Mouse (Mus musculus): ENCODE measurements around the gene Ppp2r5b.

The Ppp2r5b gene

DNA sequence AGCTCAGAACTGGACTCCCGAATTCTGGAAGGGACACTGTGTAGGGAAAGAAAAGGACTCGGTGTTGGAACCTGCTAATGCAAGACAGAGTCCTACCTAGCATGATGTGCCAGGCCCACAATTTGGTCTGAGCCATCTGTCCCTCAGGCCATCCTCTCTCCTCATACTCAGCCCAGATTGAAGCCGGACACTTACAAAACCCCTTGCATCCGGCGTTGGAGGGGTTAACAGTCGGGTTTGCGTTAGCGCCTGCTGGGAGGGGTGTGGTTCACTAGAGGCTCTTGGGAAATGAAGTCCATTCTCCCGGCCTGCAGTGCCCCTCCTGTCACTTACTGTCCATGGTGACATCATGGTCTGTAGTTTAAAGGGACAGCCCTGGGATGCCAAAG, 375 bp upstream of the Ppp2r5b start:
- WGBS, result under 1% methylated on average over 9 of the region's 9 CpGs

DNA sequence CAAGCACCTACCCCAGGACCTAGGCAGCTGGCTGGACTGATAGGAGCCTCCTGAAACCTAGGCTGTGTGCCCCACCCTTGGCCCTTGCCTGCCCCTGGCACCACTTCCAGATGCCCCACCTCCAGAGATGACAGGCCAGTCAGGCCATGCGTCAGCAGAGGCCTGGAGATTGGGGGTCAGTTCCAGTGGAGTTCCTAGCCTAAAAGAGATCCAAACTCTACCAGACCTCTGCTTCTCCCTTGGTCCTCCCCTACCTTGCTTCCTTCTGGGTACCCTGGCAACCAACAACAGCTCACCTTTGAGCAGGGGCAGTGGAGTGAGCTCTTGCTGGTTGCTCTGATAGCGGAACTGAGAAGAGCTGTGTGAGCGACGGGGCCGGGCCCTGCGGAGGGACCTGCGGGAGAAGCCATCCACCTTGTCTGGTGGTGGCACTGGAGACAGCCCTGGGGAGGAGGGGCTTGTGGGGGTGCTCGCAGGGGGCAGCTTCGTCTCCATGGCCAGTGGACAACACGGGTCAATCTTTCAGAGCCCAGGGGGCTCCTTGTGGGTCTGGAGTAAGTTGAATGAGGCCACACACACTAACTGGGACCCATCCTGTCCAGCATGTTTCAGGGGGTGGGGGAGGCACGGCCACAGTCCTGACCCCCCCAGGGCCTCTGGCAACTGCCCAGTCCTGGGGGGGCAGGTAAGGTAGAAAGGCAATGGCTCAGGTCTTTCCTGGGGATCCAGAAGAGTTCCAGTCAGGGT, 1.2 kb downstream of the Ppp2r5b start:
- 64% methylated on average over 11 of the region's 11 CpGs for WGBS

DNA sequence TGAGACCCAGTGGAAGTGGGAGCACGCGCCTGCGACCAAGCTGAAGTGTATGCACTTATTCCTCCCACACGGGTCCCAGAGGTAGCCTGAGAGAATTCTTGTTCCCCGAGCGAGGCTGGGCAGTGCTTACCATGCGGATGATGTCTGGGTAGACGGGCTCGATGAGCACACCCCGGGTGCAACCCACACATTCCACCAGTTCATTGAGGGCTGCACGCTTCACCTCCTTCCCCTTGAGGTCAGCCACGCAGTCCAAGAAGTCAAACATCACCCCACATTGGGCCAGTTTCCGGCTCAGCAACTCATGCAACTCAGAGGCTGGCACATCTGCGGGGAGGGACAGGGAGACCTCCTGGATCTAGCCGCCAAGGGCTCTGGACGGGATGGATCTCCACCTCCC, 2.0 kb downstream of the Ppp2r5b start:
- 86% methylated on average over 16 of the region's 16 CpGs for WGBS

DNA sequence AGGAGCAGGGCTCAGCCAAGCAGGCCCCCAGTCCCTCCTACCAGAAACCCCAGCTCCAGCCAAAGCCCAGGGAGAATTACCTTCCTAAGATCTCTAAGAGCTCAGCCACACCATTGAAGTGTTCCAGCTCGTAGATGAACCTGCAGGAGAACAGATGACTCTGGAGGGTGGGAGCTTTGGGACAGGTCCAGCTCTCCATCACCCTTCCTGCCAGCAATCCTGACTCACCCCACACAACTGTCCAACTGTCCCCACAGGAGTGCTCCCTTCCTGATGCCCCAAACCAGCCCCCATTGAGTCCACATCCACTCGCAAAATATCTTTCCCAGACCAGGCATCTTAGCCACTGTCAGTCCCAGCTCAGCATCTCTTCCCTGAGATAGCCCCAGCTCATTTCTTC, 4.6 kb downstream of the Ppp2r5b start:
- 68% methylated on average over 2 of the region's 2 CpGs for WGBS

DNA sequence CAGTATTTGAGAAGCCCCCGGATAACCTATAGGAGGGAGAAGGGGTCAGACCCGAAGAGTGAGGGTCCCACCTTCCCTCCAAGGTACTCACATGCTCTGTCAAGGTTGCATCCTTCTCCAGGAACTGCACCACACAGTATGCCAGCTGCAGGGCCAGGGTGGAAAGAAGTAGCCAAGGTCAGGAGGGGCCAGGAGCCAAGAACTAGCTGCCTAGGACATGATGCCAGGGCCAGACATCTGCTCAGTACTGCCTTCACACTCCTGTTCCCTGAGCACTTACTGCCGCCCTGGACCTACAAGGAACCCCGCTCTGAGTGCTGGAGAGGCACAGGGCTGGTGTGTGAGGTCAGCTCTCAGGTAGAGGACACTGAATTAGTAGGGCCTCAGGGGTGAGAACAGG, 5.3 kb downstream of the Ppp2r5b start:
- WGBS, result 87% methylated on average over 4 of the region's 4 CpGs

DNA sequence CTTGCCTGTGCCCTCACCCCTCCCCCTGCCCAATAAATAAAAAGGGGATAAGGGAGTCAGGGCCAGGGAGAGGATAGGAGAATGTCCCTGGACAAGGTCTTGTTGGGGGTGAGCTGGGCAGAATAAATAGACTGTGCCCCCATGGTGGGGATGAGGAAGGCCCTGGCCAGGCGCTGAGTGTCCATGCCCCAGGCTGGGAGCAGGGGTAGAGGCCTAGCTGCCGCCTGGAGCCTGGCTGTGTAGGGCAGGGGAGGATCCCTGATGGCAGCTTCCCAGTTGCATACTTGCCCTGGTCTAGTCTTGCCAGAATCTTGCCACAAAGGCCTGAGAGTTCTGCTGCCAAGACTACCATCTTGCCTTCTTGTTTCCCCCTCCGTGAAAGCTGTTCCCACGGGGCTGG, 7.8 kb downstream of the Ppp2r5b start:
- WGBS, result 65% methylated on average over 4 of the region's 4 CpGs

DNA sequence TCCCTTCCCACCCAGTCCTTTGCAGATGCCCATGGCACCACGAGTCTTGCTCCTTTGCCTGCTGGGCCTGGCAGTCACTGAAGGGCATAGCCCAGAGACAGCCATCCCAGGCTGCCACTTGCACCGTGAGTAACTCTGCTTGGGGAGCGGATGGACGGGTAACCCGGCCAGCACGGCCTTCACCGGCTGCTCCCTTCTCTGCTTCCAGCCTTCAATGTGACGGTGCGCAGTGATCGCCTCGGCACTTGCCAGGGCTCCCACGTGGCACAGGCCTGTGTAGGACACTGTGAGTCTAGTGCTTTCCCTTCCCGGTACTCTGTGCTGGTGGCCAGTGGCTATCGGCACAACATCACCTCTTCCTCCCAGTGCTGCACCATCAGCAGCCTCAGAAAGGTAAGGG, 8.9 kb downstream of the Ppp2r5b start:
- 89% methylated on average over 14 of the region's 14 CpGs for WGBS

DNA sequence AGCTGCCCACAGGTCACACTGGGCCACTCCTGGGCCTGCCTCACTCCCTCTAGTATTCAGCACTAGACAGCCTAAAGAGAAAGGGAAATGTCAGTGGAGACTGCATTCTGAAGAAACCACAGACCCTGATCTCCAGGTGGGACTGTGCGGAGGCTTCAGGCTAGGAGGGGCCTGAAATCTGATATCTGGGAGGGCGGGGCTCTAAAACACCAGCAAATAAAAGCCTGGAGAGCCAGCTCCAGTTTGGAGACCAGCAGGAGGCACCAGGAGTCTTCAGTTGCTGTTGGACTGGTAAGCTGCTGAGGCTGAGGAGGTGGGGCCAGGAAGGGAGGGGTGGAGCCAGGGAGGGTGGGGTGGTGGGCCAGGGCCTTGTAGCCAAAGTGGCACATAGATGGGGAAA, 9.5 kb downstream of the Ppp2r5b start, which contains the start of gene Gpha2:
Gene Gpha2, plus strand, starts transcription at position 246 of the 400 bp plus-strand sequence.
- 76% methylated on average over 2 of the region's 2 CpGs for WGBS

DNA sequence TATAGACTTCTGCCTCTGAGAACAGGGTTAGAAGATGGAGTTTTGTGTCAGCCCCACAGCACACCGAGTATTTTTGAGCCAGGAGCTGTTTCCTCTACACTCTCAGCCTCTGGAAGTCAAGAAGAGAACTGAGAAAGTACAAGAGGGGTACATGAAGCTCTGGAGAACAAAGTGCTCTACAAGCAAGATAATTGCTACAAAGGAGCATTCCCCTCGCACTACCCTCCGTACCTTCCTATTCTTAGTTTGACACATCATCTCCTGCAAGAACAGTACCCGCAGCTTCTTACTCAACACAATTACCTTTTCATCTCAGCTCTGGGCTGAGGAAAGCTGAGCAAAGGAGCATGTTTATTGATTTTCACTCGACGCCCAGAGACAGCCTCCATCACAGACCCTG, 17.1 kb downstream of the Ppp2r5b start:
- 68% methylated on average over 6 of the region's 6 CpGs for WGBS

DNA sequence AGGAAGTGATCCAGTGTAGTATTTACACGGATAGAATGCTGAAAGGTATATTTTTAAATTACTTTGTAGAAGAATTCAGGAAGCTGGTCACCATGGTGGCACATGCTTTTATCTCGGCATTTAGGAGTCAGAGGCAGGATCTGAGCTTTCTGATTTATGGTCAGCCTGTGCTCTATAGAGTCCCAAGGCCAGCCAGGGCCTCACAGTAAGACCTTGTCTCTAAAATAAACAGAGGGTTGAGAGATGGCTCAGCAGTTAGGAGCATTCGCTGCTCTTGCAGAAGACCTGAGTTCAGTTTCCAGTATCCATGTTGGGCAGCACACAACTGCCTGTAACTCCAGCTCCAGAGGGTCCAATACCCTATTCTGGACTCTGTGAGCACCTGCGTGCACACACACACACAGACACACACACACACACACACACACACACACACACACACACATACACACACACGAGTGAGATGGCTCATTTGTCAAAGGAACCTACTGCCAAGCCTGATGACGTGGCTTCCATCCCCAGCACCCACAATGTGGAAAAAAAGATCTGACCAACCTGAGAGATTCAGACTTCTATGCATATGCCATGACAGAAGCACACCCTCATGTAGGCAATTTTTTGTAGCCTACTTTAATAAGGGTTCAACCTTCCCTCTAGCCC, 19.5 kb downstream of the Ppp2r5b start:
- 72% methylated on average over 6 of the region's 6 CpGs for WGBS

DNA sequence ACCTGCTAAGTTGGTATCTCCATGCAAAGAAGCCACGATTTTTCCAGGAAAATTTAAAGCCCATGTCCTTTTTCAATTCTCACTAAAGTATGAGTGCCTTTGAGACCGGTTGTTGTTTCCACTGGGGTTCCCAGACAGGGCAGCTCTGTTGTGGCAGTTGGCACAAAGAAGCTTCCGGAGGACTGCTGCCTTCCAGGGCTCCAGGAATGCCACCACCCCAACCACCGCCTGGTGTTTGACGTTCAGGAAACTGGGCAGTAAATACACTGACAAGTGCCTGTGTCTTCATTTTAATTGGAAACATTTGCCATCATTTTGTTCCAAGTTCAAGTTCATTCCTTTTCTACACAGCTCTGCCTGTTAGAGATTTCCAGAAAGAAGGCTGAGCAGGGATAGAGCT, 29.0 kb downstream of the Ppp2r5b start:
- 54% methylated on average over 5 of the region's 5 CpGs for WGBS

DNA sequence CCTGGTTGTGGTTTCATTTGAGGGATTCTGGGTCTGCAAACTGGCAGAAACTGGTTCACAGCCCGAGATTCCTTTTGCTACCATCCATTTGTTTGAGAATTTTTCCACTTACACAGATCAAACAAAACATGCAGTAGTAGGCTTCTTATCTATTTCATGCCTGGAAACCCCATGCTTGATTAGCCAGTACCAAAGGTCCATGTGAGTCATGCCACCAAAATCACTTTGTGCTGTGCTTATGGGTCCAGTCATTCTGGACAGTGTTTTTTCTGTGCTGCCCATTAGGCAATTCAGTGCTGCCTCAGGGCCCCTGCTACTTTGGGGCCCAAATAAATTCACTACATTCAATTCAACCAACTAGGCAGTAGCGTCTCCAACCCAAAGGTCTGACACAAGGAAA, 31.4 kb downstream of the Ppp2r5b start:
- WGBS, result 87% methylated on average over 2 of the region's 2 CpGs

DNA sequence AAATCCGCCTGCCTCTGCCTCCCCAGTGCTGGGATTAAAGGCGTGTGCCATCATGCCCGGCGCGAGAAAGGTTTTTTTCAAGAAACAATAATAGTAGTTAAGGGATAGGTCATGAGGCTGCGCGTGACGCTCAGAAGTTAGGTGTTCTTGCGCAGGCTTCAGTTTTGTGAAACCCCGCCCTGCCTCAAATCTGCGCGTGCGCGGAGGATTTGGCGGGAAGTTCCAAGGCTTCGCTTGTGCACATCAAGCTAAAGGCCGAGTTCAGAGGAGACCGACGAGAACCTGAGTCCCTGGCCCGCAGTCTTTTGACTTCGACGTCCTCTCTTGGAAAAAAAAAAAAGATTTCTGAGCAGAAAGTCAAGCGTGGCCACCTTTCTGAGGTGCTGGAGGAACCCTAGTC, 51.5 kb downstream of the Ppp2r5b start, which contains the start of gene Majin:
Gene Majin, plus strand, starts transcription at position 258 of the 400 bp plus-strand sequence.
- WGBS, result 92% methylated on average over 23 of the region's 23 CpGs

DNA sequence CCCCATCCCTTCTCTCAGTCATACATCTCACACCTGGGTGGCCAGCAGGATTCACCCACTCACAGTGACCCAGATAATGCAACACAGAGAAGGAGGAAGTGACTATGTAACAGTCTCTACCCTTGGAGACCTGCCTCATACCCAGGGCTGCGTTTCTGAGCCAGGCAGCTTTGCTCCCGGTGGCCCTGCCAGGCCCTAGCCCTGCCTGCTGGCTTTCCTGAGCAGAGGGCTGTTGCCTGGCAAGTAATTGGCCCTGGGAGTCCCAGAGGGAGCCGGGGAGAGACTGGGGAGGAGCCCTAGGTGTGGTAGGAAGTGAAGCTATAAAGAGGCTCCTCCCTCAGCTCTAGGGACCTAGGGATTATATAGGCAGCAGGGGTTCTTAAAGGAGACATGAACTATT, 53.1 kb downstream of the Ppp2r5b start:
- WGBS, result 32% methylated on average over 3 of the region's 3 CpGs

DNA sequence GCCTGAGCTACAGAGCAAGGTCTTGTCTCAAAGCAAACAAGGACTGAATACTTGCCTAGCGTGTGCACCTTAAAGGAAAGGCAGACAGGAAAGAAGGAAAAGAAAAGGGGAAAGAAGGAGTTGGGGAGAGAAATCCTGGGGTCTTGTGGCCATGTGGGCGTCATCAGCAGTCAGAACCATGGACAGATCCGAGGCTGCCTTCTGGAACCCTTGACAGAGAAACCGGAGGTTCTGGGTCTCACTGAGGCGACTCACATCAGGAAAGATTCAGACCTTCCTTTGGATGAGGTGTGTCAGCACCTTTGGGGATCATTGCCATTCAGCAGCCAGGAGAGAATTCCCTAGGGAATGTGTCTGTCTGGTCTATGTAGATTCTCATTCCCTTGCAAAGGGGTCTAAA, 54.0 kb downstream of the Ppp2r5b start:
- 54% methylated on average over 5 of the region's 5 CpGs for WGBS

DNA sequence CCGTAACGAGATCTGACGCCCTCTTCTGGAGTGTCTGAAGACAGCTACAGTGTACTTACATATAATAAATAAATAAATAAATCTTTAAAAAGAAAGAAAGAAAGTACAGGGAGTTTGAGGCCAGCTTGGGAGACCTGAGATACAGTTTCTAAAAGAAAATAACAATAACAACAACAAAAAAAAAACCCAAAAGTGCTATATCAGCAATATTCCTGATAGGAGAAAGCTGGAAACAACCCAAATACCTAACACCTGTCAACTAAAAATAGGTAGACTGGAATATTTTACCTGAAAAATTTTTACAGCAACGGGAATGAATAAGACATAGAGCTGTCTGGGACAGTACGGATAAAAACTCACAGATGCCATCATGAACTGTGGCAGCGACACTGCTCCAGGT, 56.9 kb downstream of the Ppp2r5b start:
- 93% methylated on average over 6 of the region's 6 CpGs for WGBS

Data from cerebral cortex, adult 2 months (tissue).